Mouse (Mus musculus) frontal cortex, adult (tissue): ENCODE data around the gene Gm20911.
"Not testable (repeated sequence)": the region's sequence is repeated elsewhere in the genome, so short reads cannot be mapped to it uniquely, and the experiment has no call there.

ENCODE experiments used
- ATAC-seq: cut with Nextera tagmentation; 2 replicates; pipeline ENCODE4 v1.9.2; 2017; ENCODE audit warnings: mild to moderate bottlenecking, moderate library complexity, mixed read lengths; ENCODE audit not compliant: low TSS enrichment

The Gm20911 gene

GRCm38 (mm10) chrY:81457707-81458106 lies at the start of gene Gm20911:
Gene Gm20911, plus strand, starts transcription at chrY:81458007.
- not testable (repeated sequence) for ATAC-seq
